Mouse (Mus musculus) G1E (cell line): ENCODE results near the gene Snrnp70. TPM values are rescaled to one million over a fixed set of nuclear protein-coding genes. Genes with fewer than 3 reads are reported as not detected.

Source experiments
- ATAC-seq: 2 replicates; pipeline ENCODE4 v1.8.0; 2016; ENCODE audit warnings: mild to moderate bottlenecking; ENCODE audit not compliant: insufficient number of reproducible peaks, poor library complexity, low FRiP score, severe bottlenecking; ENCODE audit errors: extremely low read depth
- DNase-seq: peaks from one replicate; pipeline ENCODE4 v3.0.0; 2012; ENCODE audit warnings: low spot score
- H3K27me3 ChIP-seq: 2 replicates; pipeline ENCODE4 v1.6.1; 2012; ENCODE audit warnings: mild to moderate bottlenecking, low read length, inconsistent platforms; ENCODE audit not compliant: insufficient read depth
- H3K36me3 ChIP-seq: replicated peaks from 2 replicates; pipeline ENCODE3; 2012; ENCODE audit warnings: mild to moderate bottlenecking, inconsistent platforms
- H3K4me1 ChIP-seq: 2 replicates; pipeline ENCODE4 v1.6.1; 2012; ENCODE audit warnings: low read depth, low read length, inconsistent platforms, mixed read lengths; ENCODE audit not compliant: insufficient read depth
- H3K4me3 ChIP-seq: 2 replicates; pipeline ENCODE4 v1.5.1; 2012; ENCODE audit warnings: low read depth, mild to moderate bottlenecking, inconsistent platforms, low read length, moderate library complexity, mixed read lengths
- H3K9me3 ChIP-seq: replicated peaks from 2 replicates; pipeline ENCODE4 v1.6.1; 2012; ENCODE audit warnings: inconsistent platforms
- CTCF ChIP-seq: IDR thresholded peaks from 2 replicates; pipeline ENCODE4 v1.5.1; 2012; ENCODE audit warnings: low read depth, low read length, inconsistent platforms, mixed read lengths
- GATA1 ChIP-seq: IDR thresholded peaks from 2 replicates; pipeline ENCODE4 v1.6.1; 2012; ENCODE audit warnings: borderline replicate concordance, low read length, inconsistent platforms, mixed read lengths
- GATA2 ChIP-seq: IDR thresholded peaks from 2 replicates; pipeline ENCODE4 v1.6.1; 2012; ENCODE audit warnings: low read depth, low read length, inconsistent platforms, borderline replicate concordance
- POLR2AphosphoS5 ChIP-seq: IDR thresholded peaks from 2 replicates; pipeline ENCODE4 v1.6.1; 2012; ENCODE audit warnings: low read depth, low read length, inconsistent platforms; ENCODE audit not compliant: insufficient replicate concordance
- TAL1 ChIP-seq: conservative IDR thresholded peaks from 2 replicates; pipeline ENCODE4 v1.6.1; 2012; ENCODE audit warnings: low read depth, low read length, inconsistent platforms, mixed read lengths
- polyA plus RNA-seq: library from polyadenylated mRNA; stranded (reverse); fragments of >175 nt; gene quantifications from 2 replicates; pipeline ENCODE4 v1.2.3, GENCODE M21; 2012
- total RNA-seq, 2 experiments: library from RNA; stranded (forward) in 1 of 2; stranded (reverse) in 1 of 2; fragments of 200-1000 nt in 1 of 2; fragments of >200 nt in 1 of 2; fragmentation: Nextera tagmentation in 1 of 2; gene quantifications; 2 replicates each; pipeline ENCODE4 v1.2.3; 2014 to 2017

Gene Snrnp70
- total and polyA plus RNA-seq, 3 experiments: 174 to 1,054 (median 333) TPM

GRCm38 (mm10) chr7:45346905-45347304, 48.6 kb downstream of the Snrnp70 start:
- Histone ChIP-seq H3K27me3 (peaks cover 44% of the 10 kb centered on the region), H3K9me3 (no peaks in the 10 kb centered on the region), H3K4me3 (no peak overlapping the region), H3K4me1 (peaks cover 12% of the 10 kb centered on the region), H3K36me3 (no peaks in the 10 kb centered on the region)
- TF ChIP-seq GATA1: no peak
- no peak for TF ChIP-seq CTCF
- ATAC-seq (no peak), DNase-seq (no peak)

- DNase-seq: no peak
- Histone ChIP-seq H3K4me1 (peaks cover 34% of the 10 kb centered on the region), H3K4me3 (no peak overlapping the region), H3K27me3 (peaks cover 42% of the 10 kb centered on the region), H3K9me3 (no peaks in the 10 kb centered on the region), H3K36me3 (no peaks in the 10 kb centered on the region)
- TF ChIP-seq POLR2AphosphoS5 (no peak), GATA1 (no peak), TAL1 (no peak), CTCF (0 out of 2 replicates have a peak, but pooled peaks have one; percentile 20), GATA2 (no peak)
- ATAC-seq: no peak
Measured at GRCm38 (mm10) chr7:45343543-45343942, 52.0 kb downstream of the Snrnp70 start.

- DNase-seq: no peak
- no peak for TF ChIP-seq TAL1
- TF ChIP-seq POLR2AphosphoS5: no peak
- no peak for TF ChIP-seq GATA2
- no peak for TF ChIP-seq CTCF
- TF ChIP-seq GATA1: no peak
- H3K27me3 ChIP-seq: peaks cover 44% of the 10 kb centered on the region
- no peak overlapping the region for H3K4me3 ChIP-seq
- H3K9me3 ChIP-seq: no peaks in the 10 kb centered on the region
- H3K4me1 ChIP-seq: peaks cover 42% of the 10 kb centered on the region
- no peak for ATAC-seq
- no peaks in the 10 kb centered on the region for H3K36me3 ChIP-seq
Measured at GRCm38 (mm10) chr7:45342081-45342480, 53.5 kb downstream of the Snrnp70 start.

- peak; percentile 22; the same call in 1 of the 2 replicates for ATAC-seq
- H3K36me3 ChIP-seq: no peaks in the 10 kb centered on the region
- H3K27me3 ChIP-seq: peaks cover 37% of the 10 kb centered on the region
- H3K4me3 ChIP-seq: no peak overlapping the region
- H3K4me1 ChIP-seq: peaks cover 38% of the 10 kb centered on the region
- peak; percentile 69 for DNase-seq
- H3K9me3 ChIP-seq: no peaks in the 10 kb centered on the region
- TF ChIP-seq GATA1 (no peak), GATA2 (no peak), CTCF (no peak), TAL1 (no peak), POLR2AphosphoS5 (no peak)
Measured at GRCm38 (mm10) chr7:45341303-45341702, 54.2 kb downstream of the Snrnp70 start.

- Histone ChIP-seq H3K9me3 (no peaks in the 10 kb centered on the region), H3K27me3 (peaks cover 39% of the 10 kb centered on the region), H3K36me3 (no peaks in the 10 kb centered on the region), H3K4me1 (peaks cover 38% of the 10 kb centered on the region), H3K4me3 (no peak overlapping the region)
- no peak for ATAC-seq
- TF ChIP-seq GATA2 (no peak), POLR2AphosphoS5 (no peak), GATA1 (no peak)
- DNase-seq: no peak
Measured at GRCm38 (mm10) chr7:45340669-45341068, 54.9 kb downstream of the Snrnp70 start.

GRCm38 (mm10) chr7:45340066-45340442, 55.5 kb downstream of the Snrnp70 start:
- no peak for DNase-seq
- TF ChIP-seq GATA1: no peak
- no peak for TF ChIP-seq TAL1
- no peak for TF ChIP-seq GATA2
- no peak for TF ChIP-seq CTCF
- no peak for TF ChIP-seq POLR2AphosphoS5
- no peaks in the 10 kb centered on the region for H3K36me3 ChIP-seq
- peaks cover 38% of the 10 kb centered on the region for H3K4me1 ChIP-seq
- H3K27me3 ChIP-seq: peaks cover 41% of the 10 kb centered on the region
- H3K9me3 ChIP-seq: no peaks in the 10 kb centered on the region
- no peak overlapping the region for H3K4me3 ChIP-seq
- ATAC-seq: no peak

- Histone ChIP-seq H3K9me3 (no peaks in the 10 kb centered on the region), H3K4me1 (peaks cover 38% of the 10 kb centered on the region), H3K36me3 (no peaks in the 10 kb centered on the region), H3K4me3 (peak overlapping the region; percentile 60; the same call in 1 of the 2 replicates), H3K27me3 (peaks cover 40% of the 10 kb centered on the region)
- TF ChIP-seq GATA1 (no peak), CTCF (no peak), GATA2 (no peak), POLR2AphosphoS5 (no peak), TAL1 (no peak)
- ATAC-seq (no peak), DNase-seq (peak; percentile 33)
Measured at GRCm38 (mm10) chr7:45339410-45340065, 56.0 kb downstream of the Snrnp70 start.
